Mouse (Mus musculus): ENCODE data around the gene Nudt15. TPM values are rescaled to one million over a fixed set of nuclear protein-coding genes. Genes with fewer than 3 reads are reported as not detected.

Nudt15 gene
- polyA plus RNA-seq, 1 experiment: 2.3 TPM

DNA sequence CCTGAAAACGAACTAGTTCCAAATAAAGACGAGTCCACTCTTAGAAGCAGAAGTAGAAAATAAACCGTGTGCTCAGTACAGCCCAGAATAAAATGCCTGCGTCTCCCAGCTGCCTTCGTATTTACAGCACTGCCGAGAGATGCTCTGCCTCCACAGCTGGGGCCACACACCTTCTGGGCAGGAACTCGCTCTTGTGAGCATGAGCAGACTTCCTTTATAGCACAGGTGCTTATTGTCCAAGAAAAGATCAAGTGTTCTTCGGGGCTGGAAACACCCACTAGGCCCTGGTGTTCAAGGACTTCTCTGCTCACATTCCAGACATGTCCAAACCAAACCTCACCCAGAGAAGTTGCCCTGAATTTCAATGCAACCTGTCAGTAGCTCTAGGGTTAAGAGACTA lies 77.4 kb downstream of the Nudt15 start:
- DNase-seq (ENCODE audit: low read depth): no peak

- DNase-seq (ENCODE audit: low read depth): no peak
These were observed 78.5 kb downstream of the Nudt15 start for GRCm38 (mm10) chr14:73469506-73469905.

Other genes with a start within 250 kb of the Nudt15 start
- 8.8 and 9.9 TPM in 2 replicates for gene Rb1, start 222.4 kb downstream of the Nudt15 start, polyA plus RNA-seq (2012; rRNA removed)
- 6,968 and 7,905 TPM in 2 replicates for gene Itm2b, start 163.0 kb downstream of the Nudt15 start, polyA plus RNA-seq (2012; rRNA removed)
- gene Med4, start 38.2 kb downstream of the Nudt15 start, polyA plus RNA-seq (2012; rRNA removed): 19.9 and 20.1 TPM in 2 replicates
- 21.5 and 24.1 TPM in 2 replicates for gene Sucla2, start 22.9 kb downstream of the Nudt15 start, polyA plus RNA-seq (2012; rRNA removed)
- not detected in 2 replicates for gene Gm21750, start 113.0 kb upstream of the Nudt15 start, polyA plus RNA-seq (2012; rRNA removed)

Measured in gonadal fat pad, adult 2 months (tissue).